Mouse (Mus musculus) heart, postnatal 0 days (tissue): ENCODE measurements at regions not wholly inside any gene's neighbourhood (a gene's known extent, or its start where the extent isn't known, plus 50 kb on each side); places are given as distances from the start of the nearest gene placed in this dataset.

Experiments
- CTCF ChIP-seq: IDR thresholded peaks from 2 replicates; pipeline ENCODE4 v1.5.1; 2016; ENCODE audit warnings: antibody characterized with exemption, control low read depth, low read depth
- EP300 ChIP-seq: IDR thresholded peaks from 2 replicates; pipeline ENCODE4 v1.6.1; 2016; ENCODE audit warnings: antibody characterized with exemption, low read depth

DNA sequence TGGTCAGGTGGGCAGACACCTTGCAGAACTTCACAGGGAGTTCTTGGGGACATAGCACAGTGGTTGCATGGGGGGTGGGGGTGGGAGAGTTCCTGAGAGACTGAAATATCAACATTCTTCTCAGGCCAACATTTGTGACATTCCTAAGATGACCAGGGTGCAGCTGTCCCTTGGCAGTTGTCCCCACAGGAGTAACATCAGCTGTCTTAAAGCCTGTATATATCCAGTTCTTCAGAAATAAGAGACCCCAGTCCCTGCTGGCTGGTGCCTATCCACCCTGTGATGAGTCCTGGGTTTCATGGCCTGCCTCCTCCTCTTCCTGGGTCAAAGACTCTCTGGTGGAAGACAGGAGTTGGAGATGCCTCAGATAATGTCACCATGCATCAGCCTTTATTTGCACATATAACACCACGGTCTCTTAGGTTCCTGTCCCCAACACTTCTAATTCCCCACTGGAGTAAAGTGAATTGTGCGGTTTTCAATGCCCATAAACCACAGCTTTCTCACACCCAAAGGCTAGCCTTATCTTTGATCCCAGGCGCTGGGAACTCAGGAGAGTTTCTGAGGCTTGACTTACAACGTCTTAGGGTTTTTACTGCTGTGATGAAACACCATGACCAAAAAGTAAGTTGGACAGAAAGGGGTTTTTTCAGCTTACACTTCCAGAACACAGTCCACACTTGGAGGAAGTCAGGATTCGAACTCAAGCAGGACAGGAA is 85.8 kb downstream of the Tomm20 start:
- TF ChIP-seq CTCF (no peak), EP300 (no peak)
